Mouse (Mus musculus): ENCODE results near the gene Blm.

Gene Blm

GRCm38 (mm10) chr7:80439789-80440488 lies 95.0 kb downstream of the Blm start:
- no peak for DNase-seq (ENCODE audit: low read depth)

- DNase-seq (ENCODE audit: low read depth): no peak
Measured at GRCm38 (mm10) chr7:80439032-80439760, 95.7 kb downstream of the Blm start.

GRCm38 (mm10) chr7:80436571-80436970 lies 98.3 kb downstream of the Blm start:
- DNase-seq (ENCODE audit: low read depth): no peak

GRCm38 (mm10) chr7:80435594-80435993 lies 99.3 kb downstream of the Blm start:
- no peak for DNase-seq (ENCODE audit: low read depth)

- no peak for DNase-seq (ENCODE audit: low read depth)
Measured at GRCm38 (mm10) chr7:80429661-80430060, 105.3 kb downstream of the Blm start.

GRCm38 (mm10) chr7:80427730-80428129 lies 107.2 kb downstream of the Blm start:
- DNase-seq (ENCODE audit: low read depth): no peak

GRCm38 (mm10) chr7:80426363-80426762 lies 108.6 kb downstream of the Blm start:
- DNase-seq (ENCODE audit: low read depth): no peak

- no peak for DNase-seq (ENCODE audit: low read depth)
Measured at GRCm38 (mm10) chr7:80424722-80425121, 110.2 kb downstream of the Blm start.

GRCm38 (mm10) chr7:80422759-80423480 lies 112.0 kb downstream of the Blm start:
- no peak for DNase-seq (ENCODE audit: low read depth)

- no peak for DNase-seq (ENCODE audit: low read depth)
Measured at GRCm38 (mm10) chr7:80421576-80421975, 113.3 kb downstream of the Blm start.

- no peak for DNase-seq (ENCODE audit: low read depth)
Measured at GRCm38 (mm10) chr7:80420586-80420985, 114.3 kb downstream of the Blm start.

GRCm38 (mm10) chr7:80419278-80419677 lies 115.6 kb downstream of the Blm start:
- DNase-seq (ENCODE audit: low read depth): no peak

- DNase-seq (ENCODE audit: low read depth): no peak
Measured at GRCm38 (mm10) chr7:80418036-80418435, 116.9 kb downstream of the Blm start.

GRCm38 (mm10) chr7:80417601-80418000 lies 117.3 kb downstream of the Blm start:
- no peak for DNase-seq (ENCODE audit: low read depth)

- no peak for DNase-seq (ENCODE audit: low read depth)
Measured at GRCm38 (mm10) chr7:80416969-80417368, 118.0 kb downstream of the Blm start.

- DNase-seq (ENCODE audit: low read depth): no peak
Measured at GRCm38 (mm10) chr7:80414303-80414855, 120.5 kb downstream of the Blm start.

GRCm38 (mm10) chr7:80413512-80414302 lies 121.2 kb downstream of the Blm start:
- no peak for DNase-seq (ENCODE audit: low read depth)

GRCm38 (mm10) chr7:80412781-80413180 lies 122.1 kb downstream of the Blm start:
- no peak for DNase-seq (ENCODE audit: low read depth)

- no peak for DNase-seq (ENCODE audit: low read depth)
Measured at GRCm38 (mm10) chr7:80412279-80412678, 122.6 kb downstream of the Blm start.

- DNase-seq (ENCODE audit: low read depth): no peak
Measured at GRCm38 (mm10) chr7:80410380-80410779, 124.5 kb downstream of the Blm start.

- no peak for DNase-seq (ENCODE audit: low read depth)
Measured at GRCm38 (mm10) chr7:80407712-80408111, 127.2 kb downstream of the Blm start.

GRCm38 (mm10) chr7:80406186-80406585 lies 128.7 kb downstream of the Blm start:
- DNase-seq (ENCODE audit: low read depth): no peak
